Mouse (Mus musculus) adrenal gland, postnatal 4 days (tissue): ENCODE measurements at regions not wholly inside any gene's neighbourhood (a gene's known extent, or its start where the extent isn't known, plus 50 kb on each side); places are given as distances from the start of the nearest gene placed in this dataset.

Source experiments
- DNase-seq, 2 experiments: peaks; one replicate each; pipeline ENCODE4 v3.0.0; 2021 to 2022; ENCODE audit warnings: low spot score in 2 of 2, mixed read lengths in 2 of 2

GRCm38 (mm10) chr8:128212223-128212622 is 146.2 kb upstream of the Nrp1 start:
- DNase-seq, result no peak

GRCm38 (mm10) chr8:128214256-128214655 is 144.1 kb upstream of the Nrp1 start:
- no peak for DNase-seq

GRCm38 (mm10) chr8:128218886-128219285 is 139.5 kb upstream of the Nrp1 start:
- DNase-seq, result no peak

- DNase-seq, result peak in 1 of 2 experiments; percentile 6
Observed at GRCm38 (mm10) chr8:128219539-128219938, 138.9 kb upstream of the Nrp1 start.

- no peak for DNase-seq
Observed at GRCm38 (mm10) chr8:128223092-128223491, 135.3 kb upstream of the Nrp1 start.

- DNase-seq, result no peak
Observed at GRCm38 (mm10) chr8:128223522-128223921, 134.9 kb upstream of the Nrp1 start.

- no peak for DNase-seq
Observed at GRCm38 (mm10) chr8:128225123-128225522, 133.3 kb upstream of the Nrp1 start.

- DNase-seq, result no peak
Observed at GRCm38 (mm10) chr8:128235071-128235470, 123.3 kb upstream of the Nrp1 start.

GRCm38 (mm10) chr8:128235527-128235926 is 122.9 kb upstream of the Nrp1 start:
- no peak for DNase-seq

GRCm38 (mm10) chr8:128236097-128236496 is 122.3 kb upstream of the Nrp1 start:
- DNase-seq, result no peak

GRCm38 (mm10) chr8:128238948-128239347 is 119.5 kb upstream of the Nrp1 start:
- no peak for DNase-seq

- no peak for DNase-seq
Observed at GRCm38 (mm10) chr8:128239783-128240182, 118.6 kb upstream of the Nrp1 start.

GRCm38 (mm10) chr8:128241200-128241599 is 117.2 kb upstream of the Nrp1 start:
- DNase-seq, result no peak

- no peak for DNase-seq
Observed at GRCm38 (mm10) chr8:128242465-128243251, 115.7 kb upstream of the Nrp1 start.

GRCm38 (mm10) chr8:128251723-128252122 is 106.7 kb upstream of the Nrp1 start:
- no peak for DNase-seq

- DNase-seq, result no peak
Observed at GRCm38 (mm10) chr8:128260836-128261235, 97.6 kb upstream of the Nrp1 start.

GRCm38 (mm10) chr8:128261367-128261766 is 97.0 kb upstream of the Nrp1 start:
- no peak for DNase-seq

- no peak for DNase-seq
Observed at GRCm38 (mm10) chr8:128263251-128263947, 95.0 kb upstream of the Nrp1 start.

- no peak for DNase-seq
Observed at GRCm38 (mm10) chr8:128267261-128267660, 91.1 kb upstream of the Nrp1 start.

- no peak for DNase-seq
Observed at GRCm38 (mm10) chr8:128268010-128268409, 90.4 kb upstream of the Nrp1 start.

- DNase-seq, result no peak
Observed at GRCm38 (mm10) chr8:128269546-128269945, 88.9 kb upstream of the Nrp1 start.

GRCm38 (mm10) chr8:128272866-128273344 is 85.5 kb upstream of the Nrp1 start:
- peak; percentile 7 to 17 for DNase-seq
